8 mouse cellular contexts compared by ENCODE assay signal in genomic region chr13:28947740-28948441, GRCm38 (mm10). TPM values are rescaled to one million over a fixed set of nuclear protein-coding genes. Genes with fewer than 3 reads are reported as not detected.
DNase-seq lines count a peak whose midpoint lies in the region; ATAC-seq and TF ChIP-seq lines count a peak whose summit lies in the region.

No protein-coding gene starts in this region.

- peak; percentile 38 for DNase-seq in thymus, postnatal 4 days
- DNase-seq in thymus, postnatal 10 days (ENCODE audit: low spot score in 2 of 2) = no peak
- no peak for DNase-seq in heart, postnatal 0 days (ENCODE audit: low spot score)
- no peak for DNase-seq in urinary bladder, postnatal 14 days (ENCODE audit: low spot score)
- no peak for DNase-seq in cerebellum, adult 9-11 months
- DNase-seq in left cerebral cortex, postnatal 10 days (ENCODE audit: extremely low spot score in 1 of 2, low spot score in 2 of 2) = no peak
- DNase-seq in spleen, postnatal 4 days (ENCODE audit: low spot score in 2 of 2) = no peak

- TF ChIP-seq CTCF in heart, postnatal 0 days (IDR thresholded peaks at IDR 0.05; ENCODE audit: low read depth) = no peak

- no peaks in the 10 kb centered on the region for H3K27me3 ChIP-seq in heart, postnatal 0 days (ENCODE audit: control insufficient read depth, insufficient read depth, low read length)
- no peaks in the 10 kb centered on the region for H3K27me3 ChIP-seq in lung, embryonic 16.5 days (ENCODE audit: control insufficient read depth, insufficient read depth, low read depth, low read length)

- peaks cover 12% of the 10 kb centered on the region; the same call in 1 of the 2 replicates for H3K4me1 ChIP-seq in heart, postnatal 0 days (ENCODE audit: control insufficient read depth, insufficient read depth)
- H3K4me1 ChIP-seq in lung, embryonic 16.5 days (replicated peaks; ENCODE audit: control insufficient read depth, insufficient read depth, low read length) = peaks cover 19% of the 10 kb centered on the region

- intact Hi-C loops in left cerebral cortex, postnatal 10 days (cut with DNase I) = loop anchor here (5.0 kb wide), 1 partner anchor 61 kb away; no protein-coding TSS in a partner anchor

- H3K36me3 ChIP-seq in heart, postnatal 0 days (replicated peaks; ENCODE audit: control insufficient read depth, insufficient read depth, low read length) = 0 out of 2 replicates have a peak, but pooled peaks cover 8% of the 10 kb centered on the region
- no peaks in the 10 kb centered on the region for H3K36me3 ChIP-seq in lung, embryonic 16.5 days (ENCODE audit: control insufficient read depth, insufficient read depth, low read length)

- ATAC-seq in heart, postnatal 0 days (ENCODE audit: insufficient read depth, low read depth) = peak; percentile 15; the same call in 1 of the 2 replicates
- peak; percentile 32 for ATAC-seq in lung, embryonic 16.5 days (ENCODE audit: low read depth)

- WGBS in heart, postnatal 0 days = 44% methylated on average over 7 of the region's 7 CpGs
- WGBS in lung, embryonic 16.5 days = 24% methylated on average over 7 of the region's 7 CpGs

- peak overlapping the region; percentile 67 for H3K4me2 ChIP-seq in heart, postnatal 0 days (ENCODE audit: low read depth, low read length)
- H3K4me2 ChIP-seq in lung, embryonic 16.5 days (ENCODE audit: low read depth, low read length) = peak overlapping the region; percentile 63

- 0 out of 2 replicates have a peak, but pooled peaks have one; percentile 21 for TF ChIP-seq EP300 in heart, postnatal 0 days (IDR thresholded peaks at IDR 0.05; ENCODE audit: low read depth)

- no peaks in the 10 kb centered on the region for H3K9me3 ChIP-seq in heart, postnatal 0 days (replicated peaks; ENCODE audit: control insufficient read depth, low read length)
- no peaks in the 10 kb centered on the region for H3K9me3 ChIP-seq in lung, embryonic 16.5 days (ENCODE audit: control insufficient read depth, low read length)

- H3K9ac ChIP-seq in heart, postnatal 0 days (replicated peaks; ENCODE audit: low read depth, low read length) = peak overlapping the region; percentile 32; the same call in 1 of the 2 replicates
- H3K9ac ChIP-seq in lung, embryonic 16.5 days (ENCODE audit: low read length) = no peak overlapping the region

- H3K4me3 ChIP-seq in heart, postnatal 0 days (ENCODE audit: low read depth, low read length) = peak overlapping the region; percentile 90; the same call in 1 of the 2 replicates
- H3K4me3 ChIP-seq in lung, embryonic 16.5 days (ENCODE audit: low read length) = peak overlapping the region; percentile 41

- peak overlapping the region; percentile 56 for H3K27ac ChIP-seq in heart, postnatal 0 days (ENCODE audit: low read depth)
- H3K27ac ChIP-seq in lung, embryonic 16.5 days (ENCODE audit: low read length) = peak overlapping the region; percentile 73

RNA-seq across cellular contexts. Expression of gene Sox4, which starts 5.6 kb away (rescaled TPM):
- 87.0 and 98.3 TPM in 2 replicates for total RNA-seq in heart, postnatal 0 days (2014; rRNA removed; ENCODE audit: low replicate concordance)
- polyA plus RNA-seq in heart, postnatal 0 days (2015; fragmentation: Nextera tagmentation; extraction: Ambion mirVana) = 44.5 and 55.5 TPM in 2 replicates
- 25.8 and 38.5 TPM in 2 replicates for polyA plus RNA-seq in lung, embryonic 16.5 days (2015; fragmentation: Nextera tagmentation; extraction: Ambion mirVana)
- total RNA-seq in left cerebral cortex, postnatal 10 days (2021) = 10 to 100 TPM; 54.7 to 70.7 TPM
